Mouse (Mus musculus) splenic B cell, adult 2 months (primary cell): ENCODE measurements around the gene Dst.

ENCODE experiments used
- DNase-seq: peaks from one replicate; pipeline ENCODE4 v3.0.0-alpha.2; 2011; ENCODE audit warnings: low read depth, low spot score
- H3K27me3 ChIP-seq: 2 replicates; pipeline ENCODE4 v1.6.1; 2012; ENCODE audit warnings: mild to moderate bottlenecking, low read length, moderate library complexity, mixed read lengths; ENCODE audit not compliant: control insufficient read depth, poor library complexity, insufficient read depth, severe bottlenecking
- H3K36me3 ChIP-seq: 2 replicates; pipeline ENCODE4 v1.6.1; 2012; ENCODE audit warnings: mild to moderate bottlenecking, low read length, moderate library complexity, mixed read lengths; ENCODE audit not compliant: control insufficient read depth, poor library complexity, insufficient read depth, severe bottlenecking

The Dst gene

DNA sequence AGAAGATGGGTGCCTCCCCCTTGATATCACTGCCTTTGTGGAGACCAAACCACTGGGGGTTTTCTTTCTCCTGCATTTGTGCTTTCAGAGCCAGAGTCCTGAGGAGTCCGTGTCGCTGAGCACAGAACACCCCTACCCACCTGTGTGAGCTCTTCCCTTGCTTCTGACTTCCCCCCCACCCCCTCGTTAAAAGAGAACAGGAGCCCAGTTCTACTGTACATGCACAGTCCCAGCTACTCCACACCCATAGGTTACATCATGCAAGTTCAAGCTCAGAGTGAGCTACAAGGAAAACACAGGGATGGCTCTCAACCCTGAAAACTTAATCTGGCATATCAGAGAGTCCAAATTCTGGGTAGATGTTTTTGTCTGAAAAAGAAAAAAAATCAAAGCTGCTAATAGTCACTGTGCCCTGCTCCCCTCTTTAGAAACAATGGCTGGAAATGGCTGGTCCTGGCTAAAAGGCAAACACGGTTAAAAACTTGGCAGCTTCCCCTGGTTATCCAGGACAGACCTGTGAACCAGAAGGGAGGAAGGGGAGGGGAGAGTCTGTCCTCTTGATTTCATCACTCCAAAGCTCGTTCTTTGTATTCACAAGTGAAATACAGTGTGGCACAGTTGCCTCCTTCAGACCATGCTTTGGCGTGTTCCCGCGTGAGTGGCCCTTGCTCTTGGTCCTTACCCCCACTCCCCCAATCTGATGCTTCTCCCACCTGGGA lies 402.7 kb downstream of the Dst start:
- Histone ChIP-seq H3K27me3 (no peaks in the 10 kb centered on the region), H3K36me3 (no peaks in the 10 kb centered on the region)
- DNase-seq: no peak

DNA sequence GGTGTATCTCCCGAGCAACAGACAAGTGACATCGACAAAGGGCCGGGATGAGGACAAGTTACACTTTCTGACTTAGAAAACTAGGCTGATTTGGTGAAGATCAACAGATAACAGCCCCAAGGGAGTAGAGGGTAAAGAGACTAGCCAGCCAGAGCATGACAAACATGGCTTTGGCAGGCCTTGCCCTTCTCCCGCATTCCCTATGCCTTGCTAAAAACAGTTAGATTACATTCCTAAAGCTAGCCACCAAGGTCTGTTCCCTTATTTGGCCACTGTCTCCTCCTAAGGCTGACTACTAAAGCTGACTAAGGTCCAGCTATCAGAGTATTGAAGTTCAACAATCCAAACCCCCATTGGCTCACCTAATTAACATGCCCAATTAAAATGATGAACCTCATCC lies 404.8 kb downstream of the Dst start:
- H3K36me3 ChIP-seq: no peaks in the 10 kb centered on the region
- DNase-seq: no peak
- H3K27me3 ChIP-seq: no peaks in the 10 kb centered on the region

- H3K27me3 ChIP-seq: no peaks in the 10 kb centered on the region
- DNase-seq: no peak
- H3K36me3 ChIP-seq: no peaks in the 10 kb centered on the region
These were observed 407.4 kb downstream of the Dst start for GRCm38 (mm10) chr1:34315381-34315780.

DNA sequence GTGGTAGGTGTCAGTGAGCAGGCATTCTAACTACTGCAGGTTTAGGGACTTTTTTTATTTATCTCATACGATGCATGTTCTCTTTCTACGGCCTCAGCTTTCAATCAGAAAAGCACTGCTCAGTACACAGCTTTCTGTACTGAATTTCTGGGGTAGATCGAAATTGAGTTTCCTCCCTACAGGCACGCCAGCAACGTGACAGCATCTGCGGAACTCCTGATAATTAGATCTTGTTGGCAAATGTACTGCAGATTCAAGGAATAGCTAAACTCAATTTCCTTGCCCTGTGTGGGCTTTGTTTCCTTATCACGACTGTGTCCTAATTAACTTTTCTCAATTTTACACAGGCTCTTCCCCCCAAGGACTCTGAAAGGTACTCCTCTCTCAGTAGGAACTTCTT lies 416.2 kb downstream of the Dst start:
- DNase-seq: no peak

GRCm38 (mm10) chr1:34328606-34329005 lies 420.6 kb downstream of the Dst start:
- Histone ChIP-seq H3K36me3 (no peaks in the 10 kb centered on the region), H3K27me3 (no peaks in the 10 kb centered on the region; the same call in 1 of the 2 replicates)
- no peak for DNase-seq

More for the DNA sequence above, 416.2 kb downstream of the Dst start:
- Histone ChIP-seq H3K27me3 (no peaks in the 10 kb centered on the region; the same call in 1 of the 2 replicates), H3K36me3 (no peaks in the 10 kb centered on the region)

GRCm38 (mm10) chr1:34331767-34332166 lies 423.7 kb downstream of the Dst start:
- no peaks in the 10 kb centered on the region for H3K27me3 ChIP-seq
- no peaks in the 10 kb centered on the region for H3K36me3 ChIP-seq
- DNase-seq: no peak
